Mouse (Mus musculus) frontal cortex, adult 2 months (tissue): ENCODE data around the gene Prdm16. TPM values are rescaled to one million over a fixed set of nuclear protein-coding genes. Genes with fewer than 3 reads are reported as not detected.

Experiments
- DNase-seq, 2 experiments: peaks; one replicate each; pipeline ENCODE4 v3.0.0; 2022; ENCODE audit warnings: low spot score in 1 of 2; ENCODE audit errors: extremely low spot score in 1 of 2
- polyA plus RNA-seq: library from polyadenylated mRNA; depleted of rRNA; stranded (reverse); fragments of >200 nt; gene quantifications from 2 replicates; pipeline ENCODE4 v1.2.3, GENCODE M21; 2012

Gene Prdm16
- polyA plus RNA-seq, 1 experiment: 5.0 TPM

GRCm38 (mm10) chr4:154523898-154524297 is 112.8 kb downstream of the Prdm16 start:
- DNase-seq: no peak

GRCm38 (mm10) chr4:154521881-154522676 is 114.6 kb downstream of the Prdm16 start:
- no peak for DNase-seq

- peak in 1 of 2 experiments; percentile 35 for DNase-seq
Measured at GRCm38 (mm10) chr4:154519470-154520037, 117.1 kb downstream of the Prdm16 start.

GRCm38 (mm10) chr4:154517991-154518390 is 118.7 kb downstream of the Prdm16 start:
- DNase-seq: no peak

GRCm38 (mm10) chr4:154516470-154516869 is 120.2 kb downstream of the Prdm16 start:
- no peak for DNase-seq

- DNase-seq: no peak
Measured at GRCm38 (mm10) chr4:154513664-154514063, 123.0 kb downstream of the Prdm16 start.

- DNase-seq: no peak
Measured at GRCm38 (mm10) chr4:154512518-154513090, 124.1 kb downstream of the Prdm16 start.

GRCm38 (mm10) chr4:154511767-154512166 is 124.9 kb downstream of the Prdm16 start:
- no peak for DNase-seq

GRCm38 (mm10) chr4:154506774-154507435 is 129.8 kb downstream of the Prdm16 start:
- DNase-seq: peak; percentile 20 to 49

- DNase-seq: no peak
Measured at GRCm38 (mm10) chr4:154505313-154505712, 131.4 kb downstream of the Prdm16 start.

- no peak for DNase-seq
Measured at GRCm38 (mm10) chr4:154503260-154503829, 133.3 kb downstream of the Prdm16 start.

GRCm38 (mm10) chr4:154502403-154503000 is 134.2 kb downstream of the Prdm16 start:
- DNase-seq: no peak

GRCm38 (mm10) chr4:154500695-154501094 is 136.0 kb downstream of the Prdm16 start:
- no peak for DNase-seq

GRCm38 (mm10) chr4:154499701-154500523 is 136.8 kb downstream of the Prdm16 start:
- DNase-seq: peak; percentile 78 to 83

GRCm38 (mm10) chr4:154497423-154498175 is 139.1 kb downstream of the Prdm16 start:
- DNase-seq: no peak

GRCm38 (mm10) chr4:154496991-154497390 is 139.7 kb downstream of the Prdm16 start:
- peak; percentile 63 to 77 for DNase-seq

GRCm38 (mm10) chr4:154496522-154496921 is 140.2 kb downstream of the Prdm16 start:
- DNase-seq: no peak

GRCm38 (mm10) chr4:154493996-154494395 is 142.7 kb downstream of the Prdm16 start:
- DNase-seq: no peak

GRCm38 (mm10) chr4:154492714-154493121 is 144.0 kb downstream of the Prdm16 start:
- no peak for DNase-seq
